Mouse (Mus musculus): ENCODE data around the gene Ubl7.

- TF ChIP-seq POLR2A (IDR thresholded peaks at IDR 0.05; ENCODE audit: low read depth, low read length) = no peak
- no peak for TF ChIP-seq CTCF (IDR thresholded peaks at IDR 0.05; ENCODE audit: extremely low read depth, insufficient read depth, insufficient read length, insufficient replicate concordance)
Observed at GRCm38 (mm10) chr9:57945771-57946616, 35.2 kb downstream of the Ubl7 start.
